Mouse (Mus musculus): ENCODE measurements at regions not wholly inside any gene's neighbourhood (a gene's known extent, or its start where the extent isn't known, plus 50 kb on each side); places are given as distances from the start of the nearest gene placed in this dataset.

GRCm38 (mm10) chr16:7528963-7529362, 896.0 kb downstream of the Tmem114 start:
- intact Hi-C loops (cut with DNase I): no loop called here
- DNase-seq (ENCODE audit: low spot score): no peak

GRCm38 (mm10) chr16:7527923-7528776, 896.8 kb downstream of the Tmem114 start:
- intact Hi-C loops (cut with DNase I): no loop called here
- no peak for DNase-seq (ENCODE audit: low spot score)

GRCm38 (mm10) chr16:7518711-7519110, 906.2 kb downstream of the Tmem114 start:
- intact Hi-C loops (cut with DNase I): no loop called here
- no peak for DNase-seq (ENCODE audit: low spot score)
